Mouse (Mus musculus): ENCODE results near the gene Tctex1d4. TPM values are rescaled to one million over a fixed set of nuclear protein-coding genes. Genes with fewer than 3 reads are reported as not detected.

The Tctex1d4 gene
- polyA plus RNA-seq, 1 experiment from 2014 or later = not detected

- Histone ChIP-seq H3K36me3 (no peaks in the 10 kb centered on the region), H3K4me3 (peak overlapping the region; percentile 61), H3K4me1 (peaks cover 14% of the 10 kb centered on the region), H3K27ac (peak overlapping the region; percentile 73), H3K27me3 (no peaks in the 10 kb centered on the region), H3K9me3 (no peaks in the 10 kb centered on the region), H3K4me2 (replicated peaks) (peak overlapping the region; percentile 99), H3K9ac (peak overlapping the region; percentile 59)
- WGBS = under 1% methylated on average over 69 of the region's 69 CpGs
- ATAC-seq (ENCODE audit: insufficient number of reproducible peaks, insufficient read depth, low FRiP score, low TSS enrichment) = peak; percentile 90
Measured at GRCm38 (mm10) chr4:117120445-117121414, 5.9 kb upstream of the Tctex1d4 start.

GRCm38 (mm10) chr4:117122209-117122608 lies 4.4 kb upstream of the Tctex1d4 start:
- Histone ChIP-seq H3K4me1 (peaks cover 22% of the 10 kb centered on the region), H3K4me3 (no peak overlapping the region), H3K9ac (no peak overlapping the region), H3K4me2 (replicated peaks) (no peak overlapping the region), H3K36me3 (no peaks in the 10 kb centered on the region), H3K27ac (no peak overlapping the region), H3K27me3 (no peaks in the 10 kb centered on the region), H3K9me3 (no peaks in the 10 kb centered on the region)
- ATAC-seq (ENCODE audit: insufficient number of reproducible peaks, insufficient read depth, low FRiP score, low TSS enrichment) = no peak
- 80% methylated on average over 4 of the region's 4 CpGs for WGBS

- Histone ChIP-seq H3K4me3 (no peak overlapping the region), H3K27ac (no peak overlapping the region), H3K9ac (no peak overlapping the region), H3K27me3 (no peaks in the 10 kb centered on the region), H3K9me3 (no peaks in the 10 kb centered on the region), H3K4me1 (peaks cover 22% of the 10 kb centered on the region), H3K36me3 (0 out of 2 replicates have a peak, but pooled peaks cover under 1% of the 10 kb centered on the region), H3K4me2 (replicated peaks) (no peak overlapping the region)
- ATAC-seq (ENCODE audit: insufficient number of reproducible peaks, insufficient read depth, low FRiP score, low TSS enrichment) = no peak
- 80% methylated on average over 7 of the region's 9 CpGs for WGBS
Measured at GRCm38 (mm10) chr4:117123546-117124217, 2.9 kb upstream of the Tctex1d4 start.

- Histone ChIP-seq H3K4me3 (no peak overlapping the region), H3K4me1 (peaks cover 22% of the 10 kb centered on the region), H3K9ac (no peak overlapping the region), H3K36me3 (peaks cover 6% of the 10 kb centered on the region; the same call in 1 of the 2 replicates), H3K4me2 (replicated peaks) (no peak overlapping the region), H3K9me3 (no peaks in the 10 kb centered on the region), H3K27ac (no peak overlapping the region), H3K27me3 (no peaks in the 10 kb centered on the region)
- WGBS = 87% methylated on average over 3 of the region's 3 CpGs
- no peak for ATAC-seq (ENCODE audit: insufficient number of reproducible peaks, insufficient read depth, low FRiP score, low TSS enrichment)
Measured at GRCm38 (mm10) chr4:117124218-117124517, 2.4 kb upstream of the Tctex1d4 start.

GRCm38 (mm10) chr4:117124518-117125347 lies 1.9 kb upstream of the Tctex1d4 start:
- Histone ChIP-seq H3K27me3 (no peaks in the 10 kb centered on the region), H3K9me3 (no peaks in the 10 kb centered on the region), H3K4me2 (replicated peaks) (peak overlapping the region; percentile 24; the same call in 1 of the 2 replicates), H3K4me3 (no peak overlapping the region), H3K9ac (peak overlapping the region; percentile 40; the same call in 1 of the 2 replicates), H3K4me1 (peaks cover 22% of the 10 kb centered on the region), H3K36me3 (peaks cover 6% of the 10 kb centered on the region; the same call in 1 of the 2 replicates), H3K27ac (peak overlapping the region; percentile 82)
- 62% methylated on average over 14 of the region's 14 CpGs for WGBS
- no peak for ATAC-seq (ENCODE audit: insufficient number of reproducible peaks, insufficient read depth, low FRiP score, low TSS enrichment)

DNA sequence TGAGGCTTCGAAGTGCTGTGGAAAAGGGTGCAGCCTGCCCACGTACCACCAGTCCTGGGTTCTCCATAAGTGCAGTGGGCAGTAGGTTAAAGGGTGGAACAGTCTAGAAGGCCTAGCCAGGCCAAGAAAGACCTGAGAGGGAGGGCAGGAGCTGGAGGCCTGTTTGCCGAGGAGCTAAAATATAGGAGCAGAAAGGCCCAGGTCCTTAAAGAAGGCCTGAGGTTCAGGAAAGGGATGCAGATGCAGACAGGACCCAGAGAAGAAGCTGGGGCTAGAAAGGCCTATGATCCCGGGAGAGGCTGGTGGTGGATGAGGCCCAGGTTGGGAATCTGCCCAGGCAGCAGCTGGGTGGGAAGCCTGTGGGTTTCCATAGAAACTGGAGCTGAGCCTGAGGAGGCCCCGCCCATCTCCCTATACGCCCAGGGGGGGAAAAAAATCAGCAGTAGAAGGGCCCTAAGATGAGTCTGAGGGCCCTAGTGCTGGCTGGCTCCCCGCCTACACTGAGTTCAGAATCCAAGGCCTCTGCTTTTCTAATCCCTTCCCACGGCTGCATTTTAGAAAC lies 1.2 kb upstream of the Tctex1d4 start, which contains the start of gene Btbd19:
Gene Btbd19 (minus strand): TSS at position 378 of the 562 bp plus-strand sequence.
- H3K4me3 ChIP-seq = no peak within 1 kb of the TSS
- H3K27me3 ChIP-seq = 0 out of 2 replicates have a peak, but pooled peaks cover under 1% of the 10 kb centered on the region
- no peak for ATAC-seq (ENCODE audit: insufficient number of reproducible peaks, insufficient read depth, low FRiP score, low TSS enrichment)
- peaks cover 6% of the 10 kb centered on the region; the same call in 1 of the 2 replicates for H3K36me3 ChIP-seq
- no peaks in the 10 kb centered on the region for H3K9me3 ChIP-seq
- H3K4me2 ChIP-seq (replicated peaks) = peak within 1 kb of the TSS; percentile 24; the same call in 1 of the 2 replicates
- peak within 1 kb of the TSS; percentile 40 for H3K9ac ChIP-seq
- WGBS = 34% methylated on average over 8 of the region's 8 CpGs
- H3K27ac ChIP-seq = peak within 1 kb of the TSS; percentile 82
- peaks cover 22% of the 10 kb centered on the region for H3K4me1 ChIP-seq

DNA sequence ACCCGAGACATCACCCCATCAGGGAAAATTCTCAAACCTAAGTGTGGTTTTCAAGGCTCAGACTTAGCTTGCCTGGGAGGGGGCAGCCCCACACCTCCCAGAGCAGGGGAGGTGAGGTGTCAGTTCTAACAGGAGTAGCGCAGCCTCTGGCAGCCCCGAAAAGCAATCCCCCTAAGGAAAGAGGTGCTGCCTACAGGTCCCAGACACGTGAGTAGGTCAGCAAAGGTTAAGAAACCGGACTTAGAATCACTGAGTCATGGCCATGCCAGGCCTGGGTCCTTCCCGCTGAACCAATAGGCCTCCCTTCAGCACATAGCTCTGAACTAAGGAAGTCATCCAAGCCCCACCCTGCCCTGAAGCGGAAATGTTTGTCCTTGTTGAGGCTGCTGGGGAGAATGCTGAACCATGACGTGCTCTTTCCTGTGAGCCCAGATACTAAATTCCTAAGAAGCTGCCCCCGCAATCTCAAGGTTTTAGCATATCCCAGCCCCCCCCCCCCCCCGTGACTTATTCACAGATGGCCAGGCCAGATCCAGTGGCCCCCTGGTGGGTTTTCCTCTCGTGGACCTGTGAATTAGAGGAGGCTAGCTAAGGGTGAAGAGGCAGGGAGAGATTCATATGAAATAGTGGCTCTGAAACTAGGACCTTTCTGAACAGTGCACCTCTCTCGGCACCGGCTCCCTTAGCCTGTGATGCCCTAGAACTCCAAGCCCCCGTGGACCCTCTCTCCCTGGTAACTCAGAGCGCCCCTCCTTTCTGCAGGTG lies 502 bp upstream of the Tctex1d4 start:
- peaks cover 6% of the 10 kb centered on the region; the same call in 1 of the 2 replicates for H3K36me3 ChIP-seq
- peaks cover 22% of the 10 kb centered on the region for H3K4me1 ChIP-seq
- H3K4me3 ChIP-seq = no peak overlapping the region
- no peaks in the 10 kb centered on the region for H3K9me3 ChIP-seq
- no peak for ATAC-seq (ENCODE audit: insufficient number of reproducible peaks, insufficient read depth, low FRiP score, low TSS enrichment)
- H3K27me3 ChIP-seq = peaks cover 5% of the 10 kb centered on the region
- peak overlapping the region; percentile 82 for H3K27ac ChIP-seq
- H3K9ac ChIP-seq = no peak overlapping the region; the same call in 1 of the 2 replicates
- 41% methylated on average over 15 of the region's 15 CpGs for WGBS
- H3K4me2 ChIP-seq (replicated peaks) = 0 out of 2 replicates have a peak overlapping the region, but pooled peaks have one; percentile 24

GRCm38 (mm10) chr4:117127991-117128686 lies 1.5 kb downstream of the Tctex1d4 start:
- Histone ChIP-seq H3K27me3 (peaks cover 25% of the 10 kb centered on the region), H3K27ac (no peak overlapping the region)
- ATAC-seq (ENCODE audit: insufficient number of reproducible peaks, insufficient read depth, low FRiP score, low TSS enrichment) = no peak

DNA sequence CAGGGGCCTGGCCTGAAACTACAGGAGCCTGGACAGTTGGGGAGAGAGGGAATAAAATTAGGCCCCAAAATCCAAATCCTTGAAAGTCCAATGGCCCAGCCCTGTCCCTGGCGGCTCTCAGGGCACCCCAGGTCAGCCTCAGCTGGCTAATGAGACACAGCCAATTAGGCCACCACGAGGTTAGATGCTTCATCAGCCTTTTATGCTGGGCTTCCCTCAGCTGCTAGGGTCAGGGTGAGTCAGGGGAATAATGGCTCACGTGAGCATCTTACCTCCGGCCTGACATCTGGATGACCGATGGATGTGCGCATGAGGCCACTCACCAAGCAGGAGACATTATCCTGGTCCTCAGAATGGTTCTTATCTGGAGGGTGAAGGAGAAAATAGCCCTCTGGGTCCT lies 4.2 kb downstream of the Tctex1d4 start:
- Histone ChIP-seq H3K27ac (no peak overlapping the region), H3K4me1 (peaks cover 25% of the 10 kb centered on the region), H3K27me3 (peaks cover 29% of the 10 kb centered on the region), H3K4me2 (replicated peaks) (no peak overlapping the region), H3K9ac (no peak overlapping the region), H3K36me3 (peaks cover 6% of the 10 kb centered on the region; the same call in 1 of the 2 replicates), H3K9me3 (no peaks in the 10 kb centered on the region), H3K4me3 (no peak overlapping the region)
- 62% methylated on average over 6 of the region's 6 CpGs for WGBS
- ATAC-seq (ENCODE audit: insufficient number of reproducible peaks, insufficient read depth, low FRiP score, low TSS enrichment) = no peak

More at GRCm38 (mm10) chr4:117127991-117128686, 1.5 kb downstream of the Tctex1d4 start:
- Histone ChIP-seq H3K36me3 (peaks cover 6% of the 10 kb centered on the region; the same call in 1 of the 2 replicates), H3K9ac (no peak overlapping the region), H3K4me3 (no peak overlapping the region), H3K4me2 (replicated peaks) (no peak overlapping the region), H3K4me1 (peaks cover 34% of the 10 kb centered on the region), H3K9me3 (no peaks in the 10 kb centered on the region)
- WGBS = 87% methylated on average over 33 of the region's 33 CpGs

DNA sequence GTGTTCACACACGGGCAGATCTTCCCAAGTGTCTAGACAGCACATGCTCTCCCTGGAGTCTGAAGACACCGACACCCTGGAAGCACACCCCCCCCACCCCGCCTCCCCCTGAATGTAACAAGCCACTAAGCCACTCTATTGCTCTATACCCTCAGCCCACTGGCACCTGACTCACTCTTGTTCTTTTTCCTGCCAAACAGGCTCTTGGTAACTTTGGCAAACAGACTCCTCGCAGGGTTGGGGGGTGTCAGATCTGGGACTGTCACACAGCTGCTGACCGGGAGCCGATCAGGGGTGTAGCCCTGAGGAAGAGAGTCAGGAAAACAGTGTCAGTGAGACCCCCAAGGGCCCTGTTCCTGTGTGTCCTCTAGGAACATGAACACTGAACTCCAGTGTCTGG lies 4.6 kb downstream of the Tctex1d4 start:
- H3K4me1 ChIP-seq = peaks cover 21% of the 10 kb centered on the region; the same call in 1 of the 2 replicates
- H3K27me3 ChIP-seq = peaks cover 29% of the 10 kb centered on the region
- H3K36me3 ChIP-seq = peaks cover 6% of the 10 kb centered on the region; the same call in 1 of the 2 replicates
- 72% methylated on average over 6 of the region's 6 CpGs for WGBS
- no peak overlapping the region for H3K9ac ChIP-seq
- ATAC-seq (ENCODE audit: insufficient number of reproducible peaks, insufficient read depth, low FRiP score, low TSS enrichment) = no peak
- H3K4me3 ChIP-seq = no peak overlapping the region
- H3K27ac ChIP-seq = no peak overlapping the region
- H3K4me2 ChIP-seq (replicated peaks) = no peak overlapping the region
- no peaks in the 10 kb centered on the region for H3K9me3 ChIP-seq
